In genomic region chrX:112600511-112601305, GRCm38 (mm10) we compare ENCODE assay signal across 8 mouse cellular contexts. TPM values are rescaled to one million over a fixed set of nuclear protein-coding genes. Genes with fewer than 3 reads are reported as not detected.
DNase-seq lines count a peak whose midpoint lies in the region; ATAC-seq lines count a peak whose summit lies in the region.

TSS of gene Zfp711 (plus strand) at chrX:112600526.

- 0 out of 2 replicates have a peak, but pooled peaks cover 3% of the 10 kb centered on the region for H3K9me3 ChIP-seq in heart, embryonic 12.5 days (replicated peaks)
- H3K9me3 ChIP-seq in kidney, embryonic 15.5 days (replicated peaks) = no peaks in the 10 kb centered on the region

- no peaks in the 10 kb centered on the region for H3K4me1 ChIP-seq in heart, embryonic 12.5 days (replicated peaks)
- no peaks in the 10 kb centered on the region for H3K4me1 ChIP-seq in kidney, embryonic 15.5 days

- 16% methylated on average over 78 of the region's 79 CpGs for WGBS in heart, embryonic 12.5 days
- 28% methylated on average over 62 of the region's 79 CpGs for WGBS in kidney, embryonic 15.5 days

- H3K27ac ChIP-seq in heart, embryonic 12.5 days (ENCODE audit: poor library complexity, severe bottlenecking) = peak within 1 kb of the TSS; percentile 75
- peak within 1 kb of the TSS; percentile 64 for H3K27ac ChIP-seq in kidney, embryonic 15.5 days

- peak within 1 kb of the TSS; percentile 88 for H3K9ac ChIP-seq in heart, embryonic 12.5 days
- peak within 1 kb of the TSS; percentile 56 for H3K9ac ChIP-seq in kidney, embryonic 15.5 days

- ATAC-seq in CD4-positive, CD25-positive, alpha-beta regulatory T cell, adult 4 months = no peak
- peak; percentile 97 for ATAC-seq in heart, embryonic 12.5 days (ENCODE audit: insufficient number of reproducible peaks, low FRiP score)
- ATAC-seq in kidney, embryonic 15.5 days (replicated peaks; ENCODE audit: low FRiP score) = peak; percentile 97

- H3K4me3 ChIP-seq in heart, embryonic 12.5 days = peak within 1 kb of the TSS; percentile 80
- peak within 1 kb of the TSS; percentile 63 for H3K4me3 ChIP-seq in kidney, embryonic 15.5 days (replicated peaks)

- peak within 1 kb of the TSS; percentile 69 for H3K4me2 ChIP-seq in heart, embryonic 12.5 days
- H3K4me2 ChIP-seq in kidney, embryonic 15.5 days = peak within 1 kb of the TSS; percentile 59

- H3K27me3 ChIP-seq in heart, embryonic 12.5 days (replicated peaks) = no peaks in the 10 kb centered on the region
- no peaks in the 10 kb centered on the region for H3K27me3 ChIP-seq in kidney, embryonic 15.5 days

- no peaks in the 10 kb centered on the region for H3K36me3 ChIP-seq in heart, embryonic 12.5 days
- no peaks in the 10 kb centered on the region for H3K36me3 ChIP-seq in kidney, embryonic 15.5 days

- peak; percentile 0 for DNase-seq in CD4-positive, CD25-positive, alpha-beta regulatory T cell, adult 2 months (ENCODE audit: low read depth, low spot score)
- peak; percentile 76 for DNase-seq in embryo, embryonic 9.5 days (ENCODE audit: extremely low spot score)
- peak; percentile 57 for DNase-seq in liver
- DNase-seq in neural tube, embryonic 10.5 days (ENCODE audit: extremely low spot score, low spot score) = peak; percentile 79
- peak; percentile 76 for DNase-seq in thymus, postnatal 0 days (ENCODE audit: low spot score)

RNA-seq across cellular contexts. Expression of gene Zfp711, which starts in this region (rescaled TPM):
- not detected for polyA plus RNA-seq in CD4-positive, CD25-positive, alpha-beta regulatory T cell, adult 4 months (2017; shearing (Covaris generic))
- 9.8 and 10.5 TPM in 2 replicates for polyA plus RNA-seq in heart, embryonic 12.5 days (2016; fragmentation: Nextera tagmentation; extraction: Ambion mirVana)
- 11.2 and 12.6 TPM in 2 replicates for polyA plus RNA-seq in kidney, embryonic 15.5 days (2015; fragmentation: Nextera tagmentation; extraction: Ambion mirVana)
- polyA plus RNA-seq in thymus, postnatal 0 days (2015; fragmentation: Nextera tagmentation; extraction: Ambion mirVana) = 3.0 and 3.3 TPM in 2 replicates

Comparison
In these comparisons a context has a peak if more than half of its experiments do, and no peak if none do; other contexts are left out.
1. DNase-seq: peak in every context shown above with its lines; median percentile 79 in neural tube, embryonic 10.5 days; 76 in embryo, embryonic 9.5 days; 76 in thymus, postnatal 0 days; 57 in liver; 0 in CD4-positive, CD25-positive, alpha-beta regulatory T cell, adult 2 months.